ENCODE assay signal across 23 mouse cellular contexts in genomic region chr2:29151941-29152340, GRCm38 (mm10).
"Had no signal": no experiment of that assay in that cellular context is flagged by ENCODE, and none has a peak within 500 bp of the region (broad histone marks: within the 10 kb centered on the region; RNA-seq: fewer than 3 reads in every experiment).

No protein-coding gene starts in this region.

- H3K4me3 ChIP-seq: gastrocnemius, adult 2 months; heart, adult 2 months; heart, embryonic 13.5 days; heart, embryonic 15.5 days; hindbrain, embryonic 13.5 days; hindbrain, embryonic 15.5 days; layer of hippocampus, adult 2 months; left cerebral cortex, adult 2 months; limb, embryonic 10.5 days; limb, embryonic 12.5 days; liver, embryonic 13.5 days; liver, embryonic 15.5 days had no signal

- H3K9me3 ChIP-seq: heart, embryonic 13.5 days; heart, embryonic 15.5 days; hindbrain, embryonic 13.5 days; hindbrain, embryonic 15.5 days; limb, embryonic 10.5 days; limb, embryonic 12.5 days; liver, embryonic 13.5 days; liver, embryonic 15.5 days had no signal

- DNase-seq: gastrocnemius, adult 2 months; gastrocnemius, postnatal 14 days; gastrocnemius, postnatal 36 days; heart, adult 11 months; heart, adult 2 months; heart, postnatal 14 days; heart, postnatal 36 days; kidney, adult 11 months; kidney, adult 8-10 months; kidney, postnatal 10 days; kidney, postnatal 25 days; kidney, postnatal 4 days; liver; liver, embryonic 13.5 days had no signal

- H3K27me3 ChIP-seq: heart, embryonic 13.5 days; heart, embryonic 15.5 days; hindbrain, embryonic 13.5 days; hindbrain, embryonic 15.5 days; limb, embryonic 12.5 days; liver, embryonic 13.5 days; liver, embryonic 15.5 days had no signal

- H3K4me1 ChIP-seq: heart, embryonic 13.5 days; heart, embryonic 15.5 days; hindbrain, embryonic 13.5 days; hindbrain, embryonic 15.5 days; limb, embryonic 10.5 days; limb, embryonic 12.5 days; liver, embryonic 13.5 days; liver, embryonic 15.5 days had no signal
